Mouse (Mus musculus): ENCODE results near the gene Crispld2.

Crispld2 gene

DNA sequence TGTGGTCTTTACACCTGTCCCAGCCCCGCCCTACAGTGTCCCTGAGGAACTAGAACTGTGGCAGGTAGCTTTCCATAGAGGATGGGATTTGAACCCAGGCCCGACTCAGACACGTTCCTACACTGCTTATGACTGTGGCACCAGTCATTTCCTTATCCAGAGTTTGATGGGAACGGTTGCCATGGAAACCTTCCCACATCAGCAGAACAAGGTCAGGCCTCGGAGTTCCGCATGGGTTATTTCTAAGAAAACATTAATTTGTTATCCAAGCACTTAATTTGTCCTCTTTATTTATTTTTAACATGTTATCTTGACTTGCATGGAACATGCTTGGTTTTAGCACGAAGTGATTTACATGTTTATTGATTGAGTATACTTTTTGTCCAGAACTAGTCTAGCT is 9.5 kb downstream of the Crispld2 start:
- DNase-seq = no peak

DNA sequence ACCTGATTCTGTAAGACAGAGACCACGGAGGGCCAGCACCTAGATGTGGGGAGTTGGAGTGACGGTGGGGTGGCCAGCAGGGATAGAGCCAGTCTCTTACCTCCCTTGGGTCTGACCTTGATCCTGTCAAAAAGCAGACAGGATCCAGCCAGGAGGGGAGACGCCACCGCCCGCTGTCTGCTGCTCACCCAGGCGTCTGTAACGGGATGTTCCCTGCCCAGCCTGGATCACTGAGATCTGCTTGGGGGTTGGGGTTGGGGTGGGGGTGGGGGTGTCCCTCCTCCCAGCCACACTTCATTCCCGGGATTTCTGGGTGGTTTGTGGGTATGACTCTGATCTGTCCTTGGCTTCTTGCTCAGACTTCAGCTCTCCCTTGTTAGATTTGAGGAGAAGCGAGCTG is 10.1 kb downstream of the Crispld2 start:
- no peak for DNase-seq

DNA sequence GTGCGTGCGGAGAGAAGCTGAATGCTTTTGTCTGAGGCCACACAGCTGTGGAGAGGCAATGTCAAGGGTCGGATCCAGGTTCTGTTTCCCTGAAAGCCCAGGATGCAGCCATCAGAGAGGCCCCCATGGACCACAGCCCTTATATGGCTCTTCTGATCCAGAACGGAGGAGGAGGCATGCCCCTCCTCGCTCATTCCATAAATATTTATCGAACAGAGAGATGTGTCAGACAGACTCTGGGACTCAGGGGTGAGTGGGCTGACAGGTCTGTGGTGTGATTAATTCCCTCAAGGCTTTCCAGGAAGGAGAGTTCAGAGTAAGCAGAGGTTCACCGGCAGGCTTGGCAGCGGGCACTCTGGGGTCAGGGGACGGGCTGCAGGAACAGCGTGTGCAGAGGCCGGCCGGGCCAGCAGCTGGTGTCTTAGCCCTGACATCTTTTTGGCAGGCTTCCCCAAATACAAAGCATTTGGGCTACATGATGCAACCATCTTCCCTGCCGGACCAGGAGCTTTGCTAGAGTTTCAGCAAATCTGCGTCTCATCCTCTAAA is 12.0 kb downstream of the Crispld2 start:
- DNase-seq = no peak

DNA sequence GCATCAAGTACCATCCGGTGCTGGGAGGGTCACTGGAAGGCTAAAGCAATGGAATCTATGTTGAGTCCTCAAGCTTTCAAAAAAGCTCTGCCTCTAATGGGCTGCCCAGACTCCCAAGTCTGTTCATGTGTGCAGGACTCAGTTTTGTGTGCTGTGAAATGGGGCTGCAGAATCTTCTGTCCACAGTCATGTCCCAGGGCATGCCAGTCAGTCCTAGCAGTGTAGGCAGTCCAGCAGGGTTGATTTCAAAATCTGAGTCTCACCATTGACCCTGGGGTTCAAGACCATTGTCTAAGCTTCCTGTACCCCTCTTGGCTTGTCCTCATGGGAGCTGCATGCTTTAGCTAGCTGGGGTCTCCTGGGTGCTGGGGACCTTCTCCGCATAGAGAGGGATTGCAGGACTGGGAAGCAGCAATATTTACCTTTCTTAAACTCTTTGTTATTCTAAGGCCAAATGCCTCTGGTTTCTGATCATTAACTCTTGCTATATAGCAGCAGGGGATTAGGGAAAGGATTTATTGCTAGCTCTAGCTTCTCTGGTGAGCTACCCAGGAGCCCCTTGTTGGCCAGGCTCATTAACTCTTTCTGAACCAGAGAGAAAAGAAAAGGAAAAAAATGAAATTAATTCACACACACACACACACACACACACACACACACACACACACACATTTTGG is 12.6 kb downstream of the Crispld2 start:
- DNase-seq = no peak

DNA sequence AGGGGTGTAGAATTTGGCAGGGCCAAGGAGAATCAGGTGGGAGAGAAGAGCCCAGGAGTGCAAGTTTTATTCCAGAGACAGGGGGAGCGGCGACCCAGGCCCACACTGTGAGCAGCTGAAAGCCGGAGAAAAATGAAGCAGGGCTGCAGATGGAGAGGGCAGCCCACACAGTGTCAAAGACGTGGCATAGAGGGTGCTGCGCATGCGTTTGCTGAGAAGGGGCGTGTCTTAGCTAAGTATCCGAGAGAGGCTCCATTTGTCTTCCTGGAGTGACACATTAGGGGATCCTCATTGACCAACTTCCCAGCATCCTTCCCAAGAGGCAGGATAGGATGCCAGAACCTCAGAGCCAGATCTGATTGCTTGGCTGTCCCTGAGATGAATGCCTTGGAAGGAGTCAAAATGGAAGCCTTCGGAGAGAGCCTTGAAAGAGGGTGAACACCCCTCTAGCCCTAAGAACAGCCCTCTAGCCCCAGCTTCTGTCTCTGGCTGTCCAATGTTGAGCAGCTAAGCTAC is 14.5 kb downstream of the Crispld2 start:
- no peak for DNase-seq

DNA sequence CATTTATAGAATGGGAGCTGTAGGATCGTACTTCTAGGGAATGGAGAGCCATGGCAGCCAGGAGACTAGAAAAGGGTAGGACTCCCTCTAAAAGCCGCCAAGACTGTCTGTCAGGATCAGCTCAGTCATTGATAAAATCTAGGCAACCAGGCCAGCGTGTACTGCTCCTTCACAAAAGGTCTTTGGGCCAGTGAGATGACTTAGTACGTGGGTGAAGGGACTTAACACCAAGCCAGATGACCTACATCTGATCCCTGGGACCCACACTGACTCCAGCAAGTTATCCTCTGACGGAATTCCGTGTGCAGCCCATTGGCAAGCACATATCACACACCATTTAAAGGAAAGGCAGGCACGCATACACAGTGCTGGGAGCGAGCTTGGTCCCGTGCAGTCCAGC is 14.9 kb downstream of the Crispld2 start:
- no peak for DNase-seq

DNA sequence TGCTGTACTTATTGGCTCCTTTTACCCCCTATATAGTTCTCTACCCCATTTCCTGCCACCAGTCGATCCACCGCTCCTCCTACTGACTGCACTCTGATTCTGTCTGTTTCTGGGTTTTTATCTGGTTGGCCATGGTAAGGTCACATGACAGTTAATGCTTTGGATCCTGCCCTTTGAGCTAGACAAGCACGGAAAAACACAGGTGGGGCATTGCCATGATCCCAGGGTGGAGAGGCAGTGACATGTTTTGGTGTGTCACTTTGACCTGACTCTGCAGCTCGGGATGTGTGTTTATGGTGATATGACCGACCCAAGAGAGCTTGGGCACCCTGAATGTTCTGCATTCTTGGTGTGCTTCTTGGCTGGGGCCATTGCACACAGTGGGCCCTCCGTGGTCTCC is 17.0 kb downstream of the Crispld2 start:
- DNase-seq = no peak

DNA sequence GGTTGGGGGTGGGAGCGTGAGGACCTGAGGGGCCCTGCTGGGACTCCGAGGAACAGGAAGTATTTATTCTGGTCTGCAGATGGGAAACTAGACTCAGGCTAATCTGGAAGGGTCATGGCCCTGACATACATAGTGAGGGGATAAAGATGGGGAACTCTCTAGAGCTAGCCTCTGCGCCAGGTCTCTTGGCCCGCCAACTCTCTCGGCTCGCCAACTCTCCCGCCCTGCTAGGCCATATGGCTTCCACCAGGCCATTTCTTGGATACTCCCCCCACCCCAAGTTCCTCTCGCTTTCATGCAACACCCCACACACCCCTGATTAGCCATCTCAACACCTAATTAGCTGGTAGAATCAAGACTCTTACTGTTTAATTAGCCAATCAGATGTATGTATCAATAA is 20.3 kb downstream of the Crispld2 start:
- DNase-seq = no peak

DNA sequence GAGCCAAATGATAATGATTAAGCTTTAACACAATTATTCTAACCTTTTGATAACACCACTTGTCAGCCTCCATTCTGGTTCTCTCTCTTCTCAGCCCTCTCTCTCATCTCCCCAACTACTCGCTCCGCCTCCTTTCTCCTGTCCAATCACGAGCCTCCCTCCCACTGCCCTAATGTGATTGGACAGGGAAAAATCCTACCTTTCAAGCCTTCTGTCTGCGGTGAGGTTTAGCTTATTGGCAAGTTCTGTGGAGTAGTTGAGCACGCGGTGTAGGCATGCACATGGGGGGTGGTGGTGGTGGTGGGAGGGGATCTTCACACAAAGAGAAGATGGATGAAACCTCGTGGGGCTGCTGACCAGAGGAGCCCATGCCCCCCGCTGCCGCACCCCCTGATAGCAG is 20.7 kb downstream of the Crispld2 start:
- DNase-seq = no peak

DNA sequence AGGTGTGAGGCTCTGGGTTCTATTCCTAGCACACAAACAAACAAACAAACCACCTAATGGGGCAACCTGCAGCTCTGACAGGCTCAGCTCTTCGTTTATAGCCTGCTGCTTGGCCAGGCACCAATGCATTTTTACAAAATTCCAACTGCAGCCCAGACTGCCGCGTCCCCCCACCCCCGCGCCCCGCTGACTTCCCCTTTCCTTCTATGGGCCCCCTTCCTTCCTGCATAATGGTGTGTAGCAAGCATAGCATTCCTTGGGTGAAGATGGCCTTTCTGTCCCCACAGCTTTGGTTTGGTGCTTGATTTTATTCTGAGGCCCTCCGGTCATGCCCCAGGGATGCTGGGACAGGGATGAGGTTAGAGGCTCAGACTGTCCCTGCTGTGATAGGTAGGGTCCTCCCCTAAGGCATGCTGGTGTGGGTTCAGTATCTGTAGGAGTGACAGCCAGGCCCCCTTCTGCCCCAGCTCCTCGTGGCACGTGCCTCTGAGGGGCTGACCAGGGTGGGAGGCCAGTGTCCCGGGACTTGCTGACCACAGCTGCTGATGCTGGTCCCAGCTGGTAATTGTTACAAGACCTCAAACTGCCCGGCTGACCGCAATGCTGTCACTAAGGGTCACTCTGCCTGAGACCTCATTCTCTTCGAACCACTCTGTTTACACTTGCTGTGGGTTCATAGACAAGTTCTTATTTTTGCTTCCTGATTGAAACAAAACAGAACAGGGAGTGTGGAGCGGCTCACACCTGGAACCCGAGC is 22.2 kb downstream of the Crispld2 start:
- DNase-seq = no peak

DNA sequence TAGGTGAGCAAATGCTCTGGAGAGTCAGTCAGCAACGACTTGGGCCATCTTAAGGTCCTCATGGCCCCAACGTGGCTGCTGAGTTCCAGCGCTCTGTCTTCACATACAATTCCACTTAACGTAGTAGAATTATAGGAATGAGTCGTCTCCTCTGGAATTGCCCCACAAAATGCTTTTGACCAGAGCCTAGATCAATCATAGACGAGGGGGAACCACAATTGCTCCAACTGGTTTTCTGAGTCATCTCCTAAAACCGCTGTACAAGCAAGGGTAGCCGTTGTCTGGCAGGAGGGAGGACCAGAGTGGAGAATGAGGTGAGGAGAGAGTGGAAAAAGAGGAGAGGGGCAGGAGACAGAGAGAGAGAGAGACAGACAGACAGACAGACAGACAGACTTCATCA is 23.7 kb downstream of the Crispld2 start:
- DNase-seq = no peak

DNA sequence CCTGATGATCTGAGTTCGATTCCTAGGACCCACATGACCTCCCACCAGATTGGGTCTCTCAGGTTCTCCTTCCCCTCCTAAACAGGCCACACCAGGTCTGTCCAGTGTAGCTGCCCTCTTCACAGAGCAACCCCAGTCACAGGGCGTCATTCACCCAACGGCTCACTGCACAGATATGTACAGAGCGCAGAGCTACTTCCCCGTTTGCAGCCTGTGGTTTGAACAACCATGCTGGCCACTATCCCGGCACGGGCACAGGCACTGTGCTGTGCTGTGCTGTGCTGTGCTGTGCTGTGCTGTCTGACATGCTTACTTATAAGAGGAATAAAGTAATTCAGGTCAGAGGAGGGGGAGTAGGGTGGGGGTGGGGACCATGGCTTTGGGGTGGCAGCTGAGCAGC is 24.2 kb downstream of the Crispld2 start:
- no peak for DNase-seq

DNA sequence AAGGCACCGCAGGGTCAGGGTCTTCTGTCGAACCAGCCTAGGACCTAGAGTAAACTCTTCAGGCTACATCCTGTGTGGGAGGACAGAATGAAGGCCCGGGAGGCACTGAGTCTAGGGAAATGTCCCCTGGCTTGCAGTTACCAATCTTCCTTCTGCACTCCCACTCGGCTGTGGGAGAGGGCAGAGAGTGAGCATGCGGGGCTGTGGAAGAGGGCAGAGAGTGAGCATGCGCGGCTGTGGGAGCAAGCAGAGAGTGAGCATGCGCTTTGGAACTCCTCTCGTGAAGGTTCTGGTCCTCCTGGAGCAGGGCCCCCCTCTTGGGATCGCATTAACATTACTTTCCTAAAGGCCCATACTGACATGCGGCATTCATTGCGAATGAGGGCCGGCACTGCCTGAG is 25.1 kb downstream of the Crispld2 start:
- DNase-seq = no peak

DNA sequence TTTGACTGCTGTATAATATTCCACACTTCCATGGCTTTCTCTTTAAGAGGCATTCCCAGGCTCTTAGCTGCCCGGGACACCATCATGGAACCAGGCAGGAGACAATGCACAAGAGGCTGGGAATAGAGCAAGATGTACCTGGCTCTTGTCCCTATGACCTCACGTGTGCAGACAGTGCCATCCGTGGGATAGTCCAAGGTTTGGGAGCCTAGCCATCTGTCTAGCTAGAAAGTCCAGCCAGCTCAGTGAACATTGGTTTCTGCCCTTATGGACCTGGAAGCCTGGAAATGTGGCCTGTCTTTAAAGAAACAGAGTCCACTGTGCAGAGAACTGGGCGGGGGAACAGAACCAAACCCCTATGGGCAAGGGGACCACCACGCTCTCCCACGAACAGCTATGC is 25.5 kb downstream of the Crispld2 start:
- no peak for DNase-seq

DNA sequence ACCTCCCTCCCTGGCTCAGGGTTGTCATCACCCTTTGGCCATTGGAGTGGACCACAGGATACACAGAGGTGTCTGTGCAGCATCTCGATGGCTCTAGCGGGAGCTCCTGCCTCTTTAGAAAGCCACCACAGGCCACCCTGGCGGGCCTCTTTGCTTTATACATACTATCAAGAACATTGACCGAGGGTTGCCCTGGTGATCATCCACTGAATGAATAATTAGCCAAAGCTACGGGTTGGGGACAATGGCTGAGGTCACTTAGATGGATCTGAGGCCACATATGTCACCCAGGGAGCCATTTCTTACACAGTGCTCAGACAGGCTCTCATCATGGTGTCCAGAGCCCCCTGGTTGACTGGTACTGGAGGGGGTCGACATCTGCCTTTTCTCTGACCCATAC is 26.1 kb downstream of the Crispld2 start:
- DNase-seq = no peak

DNA sequence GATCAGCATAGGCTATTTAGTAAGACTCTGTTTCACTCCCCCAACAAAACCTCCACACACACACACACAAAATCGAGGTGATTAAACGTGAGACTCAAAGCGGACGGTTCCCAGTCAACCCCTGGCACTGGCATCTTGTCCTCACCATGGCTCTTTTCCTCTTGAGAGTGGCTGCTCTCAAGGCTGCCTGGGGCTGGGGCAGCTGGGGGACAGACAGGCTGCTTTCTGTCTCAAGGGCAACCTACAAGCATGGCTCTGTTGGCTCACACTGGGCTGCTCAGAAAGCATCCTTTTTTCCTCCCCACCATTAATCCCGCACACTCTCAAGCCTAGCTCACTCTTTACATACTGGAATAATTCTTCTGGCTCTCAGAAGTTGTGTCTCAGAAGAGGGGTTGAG is 27.1 kb downstream of the Crispld2 start:
- no peak for DNase-seq

DNA sequence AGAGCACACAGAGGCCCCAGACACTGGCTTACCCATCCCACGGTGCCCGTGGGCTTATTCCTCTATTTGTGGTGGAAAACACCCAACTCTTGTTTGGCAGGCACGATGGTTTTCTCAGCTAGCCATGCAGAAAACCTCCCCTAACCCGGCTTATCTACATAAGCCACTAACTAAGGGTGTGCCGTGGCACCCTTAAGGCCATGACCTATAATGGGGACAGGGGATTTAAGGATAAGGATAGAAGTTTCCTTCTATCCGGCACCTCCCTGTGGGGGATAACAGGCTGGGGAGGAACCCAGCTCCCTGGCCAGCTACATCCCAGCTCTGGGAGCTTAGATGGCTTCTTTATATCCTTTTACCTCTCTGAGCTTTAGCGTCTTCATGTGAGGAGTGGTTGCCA is 28.1 kb downstream of the Crispld2 start:
- DNase-seq = no peak

DNA sequence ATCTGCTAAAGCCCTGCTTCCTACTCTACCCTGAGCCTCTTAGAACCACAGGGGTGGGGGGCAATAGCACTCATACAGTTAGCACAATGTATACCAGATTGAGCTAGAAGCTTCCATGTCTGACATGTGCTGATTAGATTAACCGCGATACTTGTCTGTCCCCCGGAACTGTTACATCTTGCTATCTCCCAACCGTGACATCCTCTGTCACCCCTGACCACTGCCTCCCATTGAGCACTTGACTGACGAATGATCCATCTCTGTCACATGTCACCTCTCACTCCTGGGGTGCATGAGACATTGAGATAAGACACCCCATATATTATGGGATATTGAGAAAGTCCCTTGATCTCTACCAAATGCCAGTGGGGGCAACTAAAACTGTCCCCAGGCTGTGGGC is 34.0 kb downstream of the Crispld2 start:
- no peak for DNase-seq

DNA sequence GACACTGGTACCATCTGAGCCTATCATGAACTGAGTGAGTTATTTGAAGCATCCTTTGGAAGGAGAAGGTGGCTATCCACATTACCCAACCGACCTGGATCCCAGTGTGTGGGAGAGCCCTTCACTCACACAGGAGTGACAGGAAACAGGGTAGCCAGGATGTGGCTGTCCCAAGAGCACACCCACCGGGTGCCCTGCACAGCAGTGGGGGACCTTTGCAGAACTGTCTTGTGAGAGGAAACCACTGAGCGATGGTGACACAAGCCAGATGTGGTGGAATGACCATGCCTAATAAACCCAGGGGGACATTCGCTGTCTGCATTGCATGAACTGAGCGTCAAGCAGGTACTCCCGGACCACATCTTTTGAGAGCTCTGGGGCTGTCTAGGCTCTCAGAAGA is 34.8 kb downstream of the Crispld2 start:
- no peak for DNase-seq

DNA sequence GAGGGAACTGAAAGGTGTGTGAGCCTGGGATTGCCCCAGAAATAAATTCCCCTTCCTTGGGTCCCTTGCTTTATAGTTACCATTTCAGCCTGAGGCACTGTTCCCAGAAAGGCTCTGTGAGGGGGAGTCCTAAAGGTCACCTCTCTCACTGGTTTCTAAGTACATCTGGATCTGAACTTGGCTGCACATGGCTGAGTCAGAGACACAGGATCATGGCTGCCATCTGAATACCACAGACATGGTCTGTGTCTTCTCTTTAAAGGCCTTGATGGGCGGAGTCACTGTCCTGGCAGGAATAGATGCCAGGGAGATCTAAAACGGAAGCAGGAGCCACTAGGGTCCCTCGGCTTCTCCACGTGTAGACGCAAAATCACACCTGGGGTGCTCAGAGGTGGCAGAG is 38.2 kb downstream of the Crispld2 start:
- no peak for DNase-seq

DNA sequence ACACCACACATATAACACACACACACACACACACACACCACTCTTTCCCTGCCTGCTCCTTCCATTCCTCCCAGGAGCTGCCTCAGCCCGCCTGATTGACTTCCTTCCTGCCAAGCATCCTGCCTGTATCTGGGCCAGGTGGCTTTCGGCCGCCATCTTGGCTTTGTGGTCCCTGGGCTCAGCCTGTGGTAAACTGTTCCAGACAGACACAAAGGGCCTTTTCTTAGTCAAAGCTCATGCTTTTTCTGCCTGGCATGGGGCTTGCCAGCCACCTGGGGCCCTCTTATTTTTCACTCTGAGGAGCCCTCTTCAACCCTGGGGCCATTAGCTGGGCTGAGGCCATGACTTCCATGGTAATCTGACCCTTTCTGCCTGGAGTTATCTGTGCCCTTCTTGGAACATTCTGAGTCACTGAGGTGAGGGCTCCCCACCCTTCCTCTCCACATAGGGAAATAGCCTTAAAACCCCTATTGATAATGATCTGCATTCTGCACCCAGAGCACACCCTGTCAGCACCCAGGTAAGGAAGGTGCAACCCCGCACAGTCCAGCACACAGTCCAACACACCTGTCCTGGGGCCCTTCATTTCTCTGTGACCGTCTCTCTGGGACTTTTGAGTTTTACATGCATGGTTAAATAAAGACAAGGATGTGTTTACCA is 40.4 kb downstream of the Crispld2 start:
- no peak for DNase-seq

DNA sequence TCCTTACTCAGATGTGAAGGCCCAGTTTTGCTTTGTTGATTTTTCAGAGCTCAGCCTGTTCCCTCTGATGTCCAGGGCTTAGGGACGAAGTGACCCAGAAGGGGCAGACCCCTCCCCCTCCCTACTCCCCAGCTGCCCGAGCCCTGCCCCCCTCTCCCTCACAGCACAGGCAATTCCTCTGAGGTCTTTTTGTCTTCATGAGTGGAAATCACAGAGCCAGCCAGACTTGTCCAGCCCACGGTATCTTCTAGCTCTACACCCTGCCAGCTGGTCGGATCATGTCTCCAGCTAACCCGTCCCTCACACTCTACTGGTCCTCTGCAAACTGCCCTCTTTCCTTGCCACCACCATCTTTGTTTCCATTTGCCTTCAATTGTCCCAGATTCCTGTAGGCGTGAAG is 42.2 kb downstream of the Crispld2 start:
- no peak for DNase-seq

DNA sequence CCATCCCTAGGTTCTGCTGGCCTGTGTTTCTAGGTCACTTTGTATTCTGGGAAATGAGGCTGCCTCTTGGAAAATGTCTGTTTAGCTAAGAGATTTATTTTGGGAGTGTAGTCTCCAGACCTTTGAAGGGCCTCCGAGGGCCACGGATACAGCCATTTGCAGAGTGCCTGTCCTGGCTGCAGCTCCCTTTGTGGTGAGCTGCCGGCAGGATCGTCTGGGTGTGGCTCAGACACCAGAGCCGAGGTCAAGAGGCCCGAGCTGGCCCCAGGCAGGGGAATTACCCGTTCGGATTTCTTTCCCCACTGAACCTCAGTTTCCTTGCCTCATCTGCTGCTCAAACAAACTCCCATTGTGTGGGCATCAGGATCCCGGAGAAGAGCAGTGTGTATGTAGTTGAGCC is 43.9 kb downstream of the Crispld2 start:
- DNase-seq = no peak

DNA sequence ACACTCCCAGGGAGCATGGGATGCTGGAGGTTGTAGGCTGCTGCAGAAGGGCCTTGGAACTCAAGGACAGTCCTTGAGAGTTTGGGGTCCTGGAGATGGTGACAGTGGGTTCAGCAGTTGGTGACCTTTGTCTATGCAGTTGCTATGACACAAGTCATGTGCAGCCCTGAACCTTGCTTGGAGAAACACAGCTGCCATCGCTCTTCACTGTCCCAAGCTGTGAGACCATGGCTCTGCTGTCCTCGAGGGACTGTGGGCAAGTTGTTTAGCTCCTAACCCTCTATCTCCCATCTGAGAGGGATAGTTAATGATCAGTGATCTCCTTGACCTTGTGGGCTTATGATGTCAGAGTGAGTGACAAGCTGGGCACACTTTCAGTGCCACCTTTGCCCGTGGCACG is 44.3 kb downstream of the Crispld2 start:
- DNase-seq = no peak

Data from spleen, adult 18-20 months (tissue).